In genomic region chr7:113311784-113312183, GRCm38 (mm10) we compare ENCODE assay signal across 9 mouse cellular contexts. TPM values are rescaled to one million over a fixed set of nuclear protein-coding genes. Genes with fewer than 3 reads are reported as not detected.
A peak's percentile ranks its signal among the peaks of the same experiment; 100 is the strongest.
DNase-seq lines count a peak whose midpoint lies in the region; ATAC-seq and TF ChIP-seq lines count a peak whose summit lies in the region.
"Had no signal": no experiment of that assay in that cellular context is flagged by ENCODE, and none has a peak within 500 bp of the region (broad histone marks: within the 10 kb centered on the region; RNA-seq: fewer than 3 reads in every experiment).

No protein-coding gene starts in this region.

- H3K9ac ChIP-seq in heart, embryonic 16.5 days (ENCODE audit: low read length) = no peak overlapping the region
- no peak overlapping the region for H3K9ac ChIP-seq in heart, embryonic 12.5 days
- H3K9ac ChIP-seq in MEL (ENCODE audit: control insufficient read depth, low read depth, low read length, poor library complexity, severe bottlenecking) = no peak overlapping the region
- H3K9ac ChIP-seq in forebrain, postnatal 0 days = no peak overlapping the region
- H3K9ac ChIP-seq: liver, embryonic 15.5 days had no signal

- no peaks in the 10 kb centered on the region for H3K79me2 ChIP-seq in MEL (ENCODE audit: control insufficient read depth, insufficient read depth, low read length, poor library complexity)

- no peaks in the 10 kb centered on the region for H3K27me3 ChIP-seq in heart, embryonic 16.5 days (ENCODE audit: control insufficient read depth, insufficient read depth, low read length)
- H3K27me3 ChIP-seq in heart, embryonic 12.5 days (replicated peaks) = no peaks in the 10 kb centered on the region
- H3K27me3 ChIP-seq in MEL (ENCODE audit: control insufficient read depth in 1 of 2, insufficient read depth in 2 of 2, low read length in 2 of 2) = no peaks in the 10 kb centered on the region
- no peaks in the 10 kb centered on the region for H3K27me3 ChIP-seq in cerebellum, adult 2 months (ENCODE audit: control insufficient read depth, insufficient read depth, low read length)
- H3K27me3 ChIP-seq in forebrain, postnatal 0 days (ENCODE audit: insufficient read depth, low read length) = no peaks in the 10 kb centered on the region
- H3K27me3 ChIP-seq: liver, embryonic 15.5 days had no signal

- TF ChIP-seq EP300 in MEL (IDR thresholded peaks at IDR 0.05; ENCODE audit: low read depth in 1 of 2, low read length in 2 of 2) = no peak

- DNase-seq in MEL (ENCODE audit: low read depth, low spot score) = peak; percentile 79
- DNase-seq in cerebellum, adult 2 months = peak; percentile 62 to 74
- DNase-seq in forebrain, postnatal 0 days = peak; percentile 86
- DNase-seq in large intestine, adult 2 months (ENCODE audit: low read depth, low spot score) = peak; percentile 32
- DNase-seq in lung, postnatal 10 days = peak; percentile 68
- DNase-seq in right cerebral cortex, adult 2 months (ENCODE audit: low spot score in 2 of 2) = peak; percentile 80 to 85

- no peak overlapping the region for H3K27ac ChIP-seq in heart, embryonic 16.5 days (ENCODE audit: low read length)
- no peak overlapping the region for H3K27ac ChIP-seq in heart, embryonic 12.5 days (ENCODE audit: poor library complexity, severe bottlenecking)
- no peak overlapping the region for H3K27ac ChIP-seq in MEL (ENCODE audit: control insufficient read depth, low read depth, low read length)
- H3K27ac ChIP-seq in cerebellum, adult 2 months (ENCODE audit: insufficient read depth, low read length) = no peak overlapping the region
- no peak overlapping the region for H3K27ac ChIP-seq in forebrain, postnatal 0 days (ENCODE audit: low read depth, low read length)
- H3K27ac ChIP-seq: liver, embryonic 15.5 days had no signal

- ATAC-seq in heart, embryonic 16.5 days (replicated peaks; ENCODE audit: extremely low read depth, insufficient read depth, low FRiP score) = peak; percentile 37; the same call in 1 of the 2 replicates
- ATAC-seq in heart, embryonic 12.5 days (ENCODE audit: insufficient number of reproducible peaks, low FRiP score) = no peak
- ATAC-seq in forebrain, postnatal 0 days = peak; percentile 81

- 12% methylated on average over 2 of the region's 2 CpGs for WGBS in heart, embryonic 16.5 days
- WGBS in heart, embryonic 12.5 days = 21% methylated on average over 2 of the region's 2 CpGs
- WGBS in cerebellum, adult 2 months = 17% methylated on average over 2 of the region's 2 CpGs
- 15% methylated on average over 2 of the region's 2 CpGs for WGBS in forebrain, postnatal 0 days
- WGBS in large intestine, adult 2 months = 15% methylated on average over 2 of the region's 2 CpGs

- no peak overlapping the region for H3K4me2 ChIP-seq in heart, embryonic 16.5 days (ENCODE audit: low read depth, low read length)
- no peak overlapping the region for H3K4me2 ChIP-seq in heart, embryonic 12.5 days
- H3K4me2 ChIP-seq in forebrain, postnatal 0 days (ENCODE audit: low read depth) = no peak overlapping the region
- H3K4me2 ChIP-seq: liver, embryonic 15.5 days had no signal

- H3K9me3 ChIP-seq in heart, embryonic 16.5 days (replicated peaks; ENCODE audit: control insufficient read depth, low read length) = no peaks in the 10 kb centered on the region
- no peaks in the 10 kb centered on the region for H3K9me3 ChIP-seq in heart, embryonic 12.5 days (replicated peaks)
- H3K9me3 ChIP-seq in MEL (replicated peaks; ENCODE audit: insufficient read depth, low read length) = no peaks in the 10 kb centered on the region
- no peaks in the 10 kb centered on the region for H3K9me3 ChIP-seq in forebrain, postnatal 0 days (ENCODE audit: low read length)
- H3K9me3 ChIP-seq: liver, embryonic 15.5 days had no signal

- peak; percentile 79 for TF ChIP-seq RAD21 in MEL (IDR thresholded peaks at IDR 0.05; ENCODE audit: low read depth, low read length)

- no peak overlapping the region for H3K4me3 ChIP-seq in heart, embryonic 16.5 days (ENCODE audit: low read length)
- no peak overlapping the region for H3K4me3 ChIP-seq in heart, embryonic 12.5 days
- no peak overlapping the region for H3K4me3 ChIP-seq in MEL (ENCODE audit: control insufficient read depth in 1 of 2, insufficient read depth in 1 of 2, low read depth in 2 of 2, low read length in 2 of 2)
- no peak overlapping the region for H3K4me3 ChIP-seq in cerebellum, adult 2 months (replicated peaks; ENCODE audit: insufficient read depth, low read depth, low read length)
- H3K4me3 ChIP-seq in forebrain, postnatal 0 days (ENCODE audit: low read depth, low read length) = no peak overlapping the region
- H3K4me3 ChIP-seq: liver, embryonic 15.5 days had no signal

- peaks cover 10% of the 10 kb centered on the region; the same call in 1 of the 2 replicates for H3K36me3 ChIP-seq in heart, embryonic 16.5 days (ENCODE audit: control insufficient read depth, insufficient read depth)
- peaks cover 17% of the 10 kb centered on the region for H3K36me3 ChIP-seq in heart, embryonic 12.5 days
- no peaks in the 10 kb centered on the region for H3K36me3 ChIP-seq in MEL (ENCODE audit: control insufficient read depth in 1 of 2, insufficient read depth in 2 of 2, low read length in 2 of 2)
- H3K36me3 ChIP-seq in forebrain, postnatal 0 days (ENCODE audit: insufficient read depth) = peaks cover 20% of the 10 kb centered on the region

- TF ChIP-seq CTCF in MEL (IDR thresholded peaks at IDR 0.05 in 2 of 3, conservative IDR thresholded peaks at IDR 0.05 in 1 of 3; ENCODE audit: control insufficient read depth in 1 of 3, insufficient read depth in 1 of 3, low read depth in 2 of 3, low read length in 3 of 3, poor library complexity in 1 of 3, severe bottlenecking in 1 of 3) = peak; percentile 60 to 92 (median 62)
- TF ChIP-seq CTCF in cerebellum, adult 2 months (IDR thresholded peaks at IDR 0.05; ENCODE audit: borderline replicate concordance, insufficient read depth, low read depth, low read length) = peak; percentile 39; the same call in 1 of the 2 replicates
- TF ChIP-seq CTCF in forebrain, postnatal 0 days (IDR thresholded peaks at IDR 0.05; ENCODE audit: low read depth) = peak; percentile 83

- no peaks in the 10 kb centered on the region for H3K4me1 ChIP-seq in heart, embryonic 16.5 days (ENCODE audit: control insufficient read depth, insufficient read depth, low read length)
- H3K4me1 ChIP-seq in heart, embryonic 12.5 days (replicated peaks) = no peaks in the 10 kb centered on the region
- no peaks in the 10 kb centered on the region for H3K4me1 ChIP-seq in MEL (ENCODE audit: control insufficient read depth in 1 of 2, insufficient read depth in 2 of 2, low read length in 2 of 2)
- H3K4me1 ChIP-seq in cerebellum, adult 2 months (ENCODE audit: control insufficient read depth, insufficient read depth, low read length) = 0 out of 2 replicates have a peak, but pooled peaks cover 2% of the 10 kb centered on the region
- no peaks in the 10 kb centered on the region for H3K4me1 ChIP-seq in forebrain, postnatal 0 days (ENCODE audit: insufficient read depth)

- TF ChIP-seq POLR2A in MEL (IDR thresholded peaks at IDR 0.05; ENCODE audit: control insufficient read depth in 1 of 2, insufficient read depth in 1 of 2, low read depth in 1 of 2, low read length in 2 of 2, poor library complexity in 1 of 2) = no peak
- TF ChIP-seq POLR2A in cerebellum, adult 2 months (IDR thresholded peaks at IDR 0.05; ENCODE audit: borderline replicate concordance, insufficient read depth, low read length) = no peak

TF ChIP-seq in MEL, 35 proteins besides CTCF, POLR2A, EP300 and RAD21:
- peak; percentile 68 for TF ChIP-seq ZC3H11A (IDR thresholded peaks at IDR 0.05; ENCODE audit: low read depth, low read length)
- no peak for TF ChIP-seq ZKSCAN1 (IDR thresholded peaks at IDR 0.05; ENCODE audit: low read depth, low read length)
- no peak for TF ChIP-seq ZNF384 (IDR thresholded peaks at IDR 0.05; ENCODE audit: low read depth, low read length)
- no peak for TF ChIP-seq E2F4 (IDR thresholded peaks at IDR 0.05; ENCODE audit: borderline replicate concordance, low read depth, low read length)
- peak; percentile 91 for TF ChIP-seq SMC3 (IDR thresholded peaks at IDR 0.05; ENCODE audit: low read depth, low read length)
- no peak for TF ChIP-seq CHD2 (IDR thresholded peaks at IDR 0.05; ENCODE audit: low read length)
- TF ChIP-seq KAT2A (conservative IDR thresholded peaks at IDR 0.05; ENCODE audit: low read depth, low read length) = no peak
- TF ChIP-seq BHLHE40 (IDR thresholded peaks at IDR 0.05; ENCODE audit: borderline replicate concordance, low read depth, low read length) = no peak
TF ChIP-seq in MEL: peak in this region for 2.

RNA-seq across cellular contexts. Expression of gene Btbd10, which starts 57.4 kb away (rescaled TPM):
- polyA plus RNA-seq in heart, embryonic 16.5 days (2015; fragmentation: Nextera tagmentation; extraction: Ambion mirVana) = 22.5 and 24.3 TPM in 2 replicates
- polyA plus RNA-seq in heart, embryonic 12.5 days (2016; fragmentation: Nextera tagmentation; extraction: Ambion mirVana) = 23.6 and 24.0 TPM in 2 replicates
- total RNA-seq in MEL (2012; rRNA removed) = 15.6 and 15.7 TPM in 2 replicates
- 1 to 10 TPM in 1 of 2 experiments, not detected in 1; 9.8 TPM for polyA plus RNA-seq in MEL (2012; ENCODE audit: insufficient read depth in 1 of 2, insufficient read length in 2 of 2, low read depth in 1 of 2, low replicate concordance in 2 of 2, missing spikeins in 1 of 2)
- polyA plus RNA-seq in cerebellum, adult 2 months (2012; rRNA removed) = 52.9 and 55.3 TPM in 2 replicates
- total RNA-seq in forebrain, postnatal 0 days (2014; rRNA removed) = 78.9 and 85.2 TPM in 2 replicates
- polyA plus RNA-seq in forebrain, postnatal 0 days (2015; fragmentation: Nextera tagmentation; extraction: Ambion mirVana) = 76.9 and 83.2 TPM in 2 replicates
- 5.7 and 6.1 TPM in 2 replicates for polyA plus RNA-seq in large intestine, adult 2 months (2012; rRNA removed)

Comparison
In these comparisons a context has a peak if more than half of its experiments do, and no peak if none do; other contexts are left out.
1. DNase-seq: peak in every context shown above with its lines; median percentile 86 in forebrain, postnatal 0 days; 82 in right cerebral cortex, adult 2 months; 79 in MEL; 68 in cerebellum, adult 2 months; 68 in lung, postnatal 10 days; 32 in large intestine, adult 2 months.